Mouse (Mus musculus) thymus, adult 2 months (tissue): ENCODE data around the gene Dcun1d3.

Experiments used
- CTCF ChIP-seq: fragments of 200-500 bp; IDR thresholded peaks from 2 replicates; pipeline ENCODE4 v1.5.1; 2012; ENCODE audit warnings: mild to moderate bottlenecking, control low read depth, low read length, moderate library complexity, borderline replicate concordance; ENCODE audit not compliant: control insufficient read depth, poor library complexity, insufficient read depth; ENCODE audit errors: extremely low read depth
- POLR2A ChIP-seq: fragments of 200-500 bp; IDR thresholded peaks from 2 replicates; pipeline ENCODE4 v1.6.1; 2012; ENCODE audit warnings: mild to moderate bottlenecking, low read length, control low read depth, moderate library complexity; ENCODE audit not compliant: control insufficient read depth, poor library complexity, insufficient read depth; ENCODE audit errors: extremely low read depth

DNA sequence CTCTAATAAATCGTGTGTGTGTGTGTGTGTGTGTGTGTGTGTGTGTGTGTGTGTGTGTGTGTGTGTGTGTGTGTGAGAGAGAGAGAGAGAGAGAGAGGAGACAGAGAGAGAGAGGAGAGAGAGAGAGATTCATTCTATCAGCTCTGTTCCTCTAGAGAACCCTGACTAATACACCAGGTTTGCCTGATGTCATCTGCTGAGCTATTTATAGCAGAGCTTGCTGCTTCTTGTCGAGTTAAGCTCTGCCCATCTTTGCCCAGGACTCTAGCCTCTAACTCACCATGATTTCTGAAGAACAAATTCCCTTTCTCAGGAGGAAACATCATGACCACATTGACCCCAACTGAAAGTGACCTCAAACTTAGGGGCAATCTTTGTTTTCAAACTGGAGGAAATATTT is 24.4 kb upstream of the Dcun1d3 start:
- TF ChIP-seq POLR2A (no peak), CTCF (no peak)
